Comparison of ENCODE assay signal across 8 mouse cellular contexts in genomic region chr7:18958384-18958766, GRCm38 (mm10). TPM values are rescaled to one million over a fixed set of nuclear protein-coding genes. Genes with fewer than 3 reads are reported as not detected.
DNase-seq lines count a peak whose midpoint lies in the region; ATAC-seq lines count a peak whose summit lies in the region.

No protein-coding gene starts in this region.

- peak; percentile 73 for DNase-seq in cerebellum, adult 11-12 months
- no peak for DNase-seq in cerebellum, postnatal 10 days
- no peak for DNase-seq in neural tube, embryonic 11.5 days (ENCODE audit: low spot score)
- DNase-seq in neural tube, embryonic 10.5 days (ENCODE audit: extremely low spot score, low spot score), result no peak
- no peak for DNase-seq in natural killer cell, adult 2 months (ENCODE audit: low spot score in 2 of 2)
- no peak for DNase-seq in gastrocnemius, postnatal 10 days

- H3K4me1 ChIP-seq in neural tube, embryonic 11.5 days (ENCODE audit: control insufficient read depth, insufficient read depth, low read length), result peaks cover 23% of the 10 kb centered on the region
- H3K4me1 ChIP-seq in intestine, embryonic 16.5 days (ENCODE audit: control insufficient read depth, insufficient read depth, low read length), result peaks cover 16% of the 10 kb centered on the region
- H3K4me1 ChIP-seq in neural tube, embryonic 15.5 days, result peaks cover 50% of the 10 kb centered on the region

- H3K27ac ChIP-seq in neural tube, embryonic 11.5 days (ENCODE audit: low read depth, low read length), result no peak overlapping the region
- no peak overlapping the region for H3K27ac ChIP-seq in intestine, embryonic 16.5 days (ENCODE audit: low read length)
- H3K27ac ChIP-seq in neural tube, embryonic 15.5 days (replicated peaks), result no peak overlapping the region

- peak overlapping the region; percentile 43 for H3K4me3 ChIP-seq in neural tube, embryonic 11.5 days (ENCODE audit: low read depth, low read length)
- peak overlapping the region; percentile 71 for H3K4me3 ChIP-seq in intestine, embryonic 16.5 days (ENCODE audit: low read length)
- H3K4me3 ChIP-seq in neural tube, embryonic 15.5 days (replicated peaks), result peak overlapping the region; percentile 34

- H3K36me3 ChIP-seq in neural tube, embryonic 11.5 days (ENCODE audit: control insufficient read depth, insufficient read depth, low read length), result peaks cover 2% of the 10 kb centered on the region; the same call in 1 of the 2 replicates
- H3K36me3 ChIP-seq in intestine, embryonic 16.5 days (ENCODE audit: control insufficient read depth, insufficient read depth, low read length), result no peaks in the 10 kb centered on the region
- H3K36me3 ChIP-seq in neural tube, embryonic 15.5 days, result peaks cover 21% of the 10 kb centered on the region

- WGBS in neural tube, embryonic 11.5 days, result 3% methylated on average over 12 of the region's 21 CpGs
- 4% methylated on average over 21 of the region's 21 CpGs for WGBS in intestine, embryonic 16.5 days
- WGBS in neural tube, embryonic 15.5 days, result 13% methylated on average over 18 of the region's 21 CpGs

- H3K9me3 ChIP-seq in neural tube, embryonic 11.5 days (ENCODE audit: control insufficient read depth, low read length), result no peaks in the 10 kb centered on the region
- H3K9me3 ChIP-seq in intestine, embryonic 16.5 days (ENCODE audit: control insufficient read depth, low read length), result no peaks in the 10 kb centered on the region
- no peaks in the 10 kb centered on the region for H3K9me3 ChIP-seq in neural tube, embryonic 15.5 days (replicated peaks)

- H3K9ac ChIP-seq in neural tube, embryonic 11.5 days (ENCODE audit: low read length), result peak overlapping the region; percentile 58
- H3K9ac ChIP-seq in intestine, embryonic 16.5 days (ENCODE audit: low read depth, low read length), result peak overlapping the region; percentile 71
- peak overlapping the region; percentile 38; the same call in 1 of the 2 replicates for H3K9ac ChIP-seq in neural tube, embryonic 15.5 days (replicated peaks)

- ATAC-seq in neural tube, embryonic 11.5 days (ENCODE audit: insufficient read depth, low FRiP score, low TSS enrichment), result no peak
- peak; percentile 43 for ATAC-seq in intestine, embryonic 16.5 days
- peak; percentile 12; the same call in 1 of the 2 replicates for ATAC-seq in neural tube, embryonic 15.5 days (ENCODE audit: low FRiP score)

- peaks cover 30% of the 10 kb centered on the region for H3K27me3 ChIP-seq in neural tube, embryonic 11.5 days (ENCODE audit: control insufficient read depth, insufficient read depth, low read length)
- H3K27me3 ChIP-seq in intestine, embryonic 16.5 days (replicated peaks; ENCODE audit: control insufficient read depth, insufficient read depth, low read length), result peaks cover 61% of the 10 kb centered on the region
- no peaks in the 10 kb centered on the region for H3K27me3 ChIP-seq in neural tube, embryonic 15.5 days (replicated peaks)

- H3K4me2 ChIP-seq in neural tube, embryonic 11.5 days (ENCODE audit: low read depth), result peak overlapping the region; percentile 82
- H3K4me2 ChIP-seq in intestine, embryonic 16.5 days (ENCODE audit: low read depth, low read length), result peak overlapping the region; percentile 99
- H3K4me2 ChIP-seq in neural tube, embryonic 15.5 days, result peak overlapping the region; percentile 62

RNA-seq across cellular contexts. Expression of gene Nanos2, which starts 28.8 kb away (rescaled TPM):
- 0.29 TPM in 1 of 2 replicates, not detected in the other for polyA plus RNA-seq in neural tube, embryonic 11.5 days (2014; fragmentation: Nextera tagmentation; extraction: Ambion mirVana)
- polyA plus RNA-seq in intestine, embryonic 16.5 days (2015; fragmentation: Nextera tagmentation; extraction: Ambion mirVana), result not detected in 2 replicates
- polyA plus RNA-seq in neural tube, embryonic 15.5 days (2015; fragmentation: Nextera tagmentation; extraction: Ambion mirVana), result 0.84 and 0.93 TPM in 2 replicates
- total RNA-seq in gastrocnemius, postnatal 10 days (2021), result not detected

RNA-seq across cellular contexts. Expression of gene Mypop, which starts 32.7 kb away (rescaled TPM):
- 4.4 and 4.7 TPM in 2 replicates for polyA plus RNA-seq in neural tube, embryonic 11.5 days (2014; fragmentation: Nextera tagmentation; extraction: Ambion mirVana)
- 1.7 TPM in 2 replicates for polyA plus RNA-seq in intestine, embryonic 16.5 days (2015; fragmentation: Nextera tagmentation; extraction: Ambion mirVana)
- polyA plus RNA-seq in neural tube, embryonic 15.5 days (2015; fragmentation: Nextera tagmentation; extraction: Ambion mirVana), result 7.6 and 8.0 TPM in 2 replicates
- 1 to 10 TPM; 2.0 to 3.5 TPM for total RNA-seq in gastrocnemius, postnatal 10 days (2021)

RNA-seq across cellular contexts. Expression of gene Nova2, which starts 32.7 kb away (rescaled TPM):
- 8.2 and 10.0 TPM in 2 replicates for polyA plus RNA-seq in neural tube, embryonic 11.5 days (2014; fragmentation: Nextera tagmentation; extraction: Ambion mirVana)
- 0.34 and 0.40 TPM in 2 replicates for polyA plus RNA-seq in intestine, embryonic 16.5 days (2015; fragmentation: Nextera tagmentation; extraction: Ambion mirVana)
- polyA plus RNA-seq in neural tube, embryonic 15.5 days (2015; fragmentation: Nextera tagmentation; extraction: Ambion mirVana), result 9.4 and 10.6 TPM in 2 replicates
- 1 to 10 TPM; 2.9 to 4.1 TPM for total RNA-seq in gastrocnemius, postnatal 10 days (2021)

RNA-seq across cellular contexts. Expression of gene Irf2bp1, which starts 45.5 kb away (rescaled TPM):
- polyA plus RNA-seq in neural tube, embryonic 11.5 days (2014; fragmentation: Nextera tagmentation; extraction: Ambion mirVana), result 27.2 and 31.4 TPM in 2 replicates
- 17.0 and 17.1 TPM in 2 replicates for polyA plus RNA-seq in intestine, embryonic 16.5 days (2015; fragmentation: Nextera tagmentation; extraction: Ambion mirVana)
- 28.4 and 28.6 TPM in 2 replicates for polyA plus RNA-seq in neural tube, embryonic 15.5 days (2015; fragmentation: Nextera tagmentation; extraction: Ambion mirVana)
- 10 to 100 TPM; 20.4 to 24.0 TPM for total RNA-seq in gastrocnemius, postnatal 10 days (2021)

RNA-seq across cellular contexts. Expression of gene Ccdc61, which starts 48.2 kb away (rescaled TPM):
- polyA plus RNA-seq in neural tube, embryonic 11.5 days (2014; fragmentation: Nextera tagmentation; extraction: Ambion mirVana), result 25.5 and 26.2 TPM in 2 replicates
- polyA plus RNA-seq in intestine, embryonic 16.5 days (2015; fragmentation: Nextera tagmentation; extraction: Ambion mirVana), result 23.7 and 24.7 TPM in 2 replicates
- 29.9 and 31.9 TPM in 2 replicates for polyA plus RNA-seq in neural tube, embryonic 15.5 days (2015; fragmentation: Nextera tagmentation; extraction: Ambion mirVana)
- total RNA-seq in gastrocnemius, postnatal 10 days (2021), result 1 to 10 TPM; 5.9 to 9.4 TPM
